Mouse (Mus musculus) bone marrow macrophage, adult 2 months (primary cell): ENCODE measurements around the gene Taf6l.

Experiments
- CTCF ChIP-seq: IDR thresholded peaks from 2 replicates; pipeline ENCODE4 v1.5.1; 2012; ENCODE audit warnings: low read depth, mild to moderate bottlenecking, low read length, moderate library complexity
- POLR2A ChIP-seq: IDR thresholded peaks from 2 replicates; pipeline ENCODE4 v1.6.1; 2012; ENCODE audit warnings: mild to moderate bottlenecking, low read depth, low read length, borderline replicate concordance

DNA sequence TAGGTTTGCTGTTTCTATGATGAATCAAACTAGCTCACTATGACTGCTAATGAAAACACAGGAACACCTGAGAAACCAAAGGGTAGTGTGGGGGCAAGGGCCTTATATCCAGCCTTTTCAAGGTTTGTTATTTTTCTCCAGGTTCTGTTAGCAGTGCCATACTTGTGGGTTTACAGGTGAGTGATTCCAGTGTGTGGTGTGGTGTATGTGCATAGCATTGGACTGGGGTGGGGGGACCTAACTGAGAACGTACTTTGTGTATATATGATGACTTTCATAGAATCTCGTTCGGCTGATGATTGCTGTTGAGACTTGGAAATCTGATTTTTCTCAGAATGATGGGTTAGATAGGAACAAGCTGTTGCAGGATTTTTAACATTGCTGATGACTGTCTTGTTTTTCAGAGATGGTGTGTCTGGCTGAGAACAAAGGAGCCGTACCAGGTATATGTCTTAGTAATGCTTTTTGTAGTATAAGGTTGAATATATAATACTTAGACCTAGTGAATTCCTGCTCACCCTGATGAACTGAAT, 61.1 kb downstream of the Taf6l start:
- TF ChIP-seq CTCF (no peak), POLR2A (no peak)
